Mouse (Mus musculus) ES-E14 (cell line): ENCODE results near the gene Gm10638. TPM values are rescaled to one million over a fixed set of nuclear protein-coding genes. Genes with fewer than 3 reads are reported as not detected.

Experiments
- DNase-seq: peaks from one replicate; pipeline ENCODE4 v3.0.0-alpha.2; 2013; ENCODE audit warnings: low read depth, low spot score
- H3K27ac ChIP-seq: 2 replicates; pipeline ENCODE4 v1.5.1; 2012; ENCODE audit warnings: low read depth, mild to moderate bottlenecking, low read length, moderate library complexity, mixed read lengths; ENCODE audit not compliant: poor library complexity, insufficient read depth, severe bottlenecking
- H3K36me3 ChIP-seq: 2 replicates; pipeline ENCODE4 v1.6.1; 2012; ENCODE audit warnings: mild to moderate bottlenecking, low read length, moderate library complexity, mixed read lengths; ENCODE audit not compliant: control insufficient read depth, poor library complexity, insufficient read depth, severe bottlenecking
- H3K4me1 ChIP-seq, 2 experiments: fragments of 150-350 bp in 1 of 2; sonication (generic) in 1 of 2; 2 replicates each; pipeline ENCODE4 v1.6.1; 2012; ENCODE audit warnings: low read length in 2 of 2, mild to moderate bottlenecking in 1 of 2, mixed read lengths in 1 of 2; ENCODE audit not compliant: control insufficient read depth in 2 of 2, insufficient read depth in 2 of 2, poor library complexity in 1 of 2
- H3K4me3 ChIP-seq, 2 experiments: fragments of 150-350 bp in 1 of 2; sonication (generic) in 1 of 2; 2 replicates each; pipeline ENCODE4 v1.5.1; 2012; ENCODE audit warnings: low read length in 2 of 2, low read depth in 1 of 2, mild to moderate bottlenecking in 1 of 2, mixed read lengths in 1 of 2; ENCODE audit not compliant: insufficient read depth in 1 of 2, poor library complexity in 1 of 2, severe bottlenecking in 1 of 2
- H3K9ac ChIP-seq: 2 replicates; pipeline ENCODE4 v1.6.1; 2012; ENCODE audit warnings: low read depth, mild to moderate bottlenecking, low read length, mixed read lengths; ENCODE audit not compliant: poor library complexity, insufficient read depth, severe bottlenecking
- H3K9me3 ChIP-seq: fragments of 150-350 bp; sonication (generic); 2 replicates; pipeline ENCODE4 v1.6.1; 2012; ENCODE audit warnings: low read depth, mild to moderate bottlenecking, low read length; ENCODE audit not compliant: control insufficient read depth, insufficient read depth
- CHD2 ChIP-seq: IDR thresholded peaks from 2 replicates; pipeline ENCODE4 v1.6.1; 2014; ENCODE audit warnings: mild to moderate bottlenecking, low read depth, low read length, inconsistent platforms
- HCFC1 ChIP-seq: IDR thresholded peaks from 2 replicates; pipeline ENCODE4 v1.6.1; 2012; ENCODE audit warnings: low read length, inconsistent platforms, borderline replicate concordance; ENCODE audit not compliant: insufficient read depth
- MAFK ChIP-seq: IDR thresholded peaks from 2 replicates; pipeline ENCODE4 v1.6.1; 2014; ENCODE audit warnings: mild to moderate bottlenecking, low read depth, low read length, inconsistent platforms; ENCODE audit not compliant: insufficient read depth
- ZC3H11A ChIP-seq: IDR thresholded peaks from 2 replicates; pipeline ENCODE4 v1.6.1; 2012; ENCODE audit warnings: low read depth, mild to moderate bottlenecking, inconsistent platforms, low read length, borderline replicate concordance
- ZNF384 ChIP-seq: IDR thresholded peaks from 2 replicates; pipeline ENCODE4 v1.6.1; 2012; ENCODE audit warnings: low read depth, low read length, inconsistent platforms
- in situ Hi-C, 2 experiments: fragments of 600-800 bp; cut with MboI; formaldehyde crosslinking; loops; one replicate each; pipeline ENCODE4 v1.15.1; 2025; ENCODE audit warnings: low sequenced_read_pairs in 2 of 2, inconsistent platforms in 1 of 2; ENCODE audit not compliant: unreplicated experiment in 2 of 2
- total RNA-seq: library from RNA; depleted of rRNA; stranded (reverse); fragments of 300-350 nt; gene quantifications from 2 replicates; pipeline ENCODE4 v1.2.3, GENCODE M21; 2012

Gm10638 gene
- total RNA-seq, 1 experiment = 0.54 TPM

DNA sequence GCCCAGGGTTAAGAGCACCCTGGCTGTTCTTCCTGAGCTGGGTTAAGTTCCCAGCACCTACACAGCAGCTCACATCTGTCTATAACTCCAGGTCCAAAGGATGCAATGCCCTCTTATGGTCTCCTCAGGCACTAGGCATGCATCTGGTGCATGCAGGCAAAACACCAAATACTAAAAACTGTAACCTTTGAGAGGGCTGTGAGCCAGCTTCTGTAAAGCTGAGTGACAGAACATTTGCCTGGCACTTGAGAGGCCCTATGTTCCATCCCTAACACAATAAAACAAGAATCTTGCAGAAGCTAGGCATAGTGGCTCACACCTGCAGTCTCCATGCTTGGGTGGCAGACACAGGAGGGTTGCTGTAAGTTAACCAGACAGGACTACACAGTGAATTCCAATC is 3.9 kb upstream of the Gm10638 start:
- Histone ChIP-seq H3K9me3 (no peaks in the 10 kb centered on the region), H3K27ac (no peak overlapping the region), H3K4me3 (no peak overlapping the region), H3K36me3 (no peaks in the 10 kb centered on the region), H3K4me1 (peaks cover 0 to 3% of the 10 kb centered on the region in 2 experiments; a peak in 2 of 4 replicates), H3K9ac (no peak overlapping the region)
- in situ Hi-C loops = no loop called here
- no peak for DNase-seq
- TF ChIP-seq HCFC1 = no peak
- no peak for TF ChIP-seq CHD2
- TF ChIP-seq MAFK = no peak
- no peak for TF ChIP-seq ZC3H11A
- no peak for TF ChIP-seq ZNF384

DNA sequence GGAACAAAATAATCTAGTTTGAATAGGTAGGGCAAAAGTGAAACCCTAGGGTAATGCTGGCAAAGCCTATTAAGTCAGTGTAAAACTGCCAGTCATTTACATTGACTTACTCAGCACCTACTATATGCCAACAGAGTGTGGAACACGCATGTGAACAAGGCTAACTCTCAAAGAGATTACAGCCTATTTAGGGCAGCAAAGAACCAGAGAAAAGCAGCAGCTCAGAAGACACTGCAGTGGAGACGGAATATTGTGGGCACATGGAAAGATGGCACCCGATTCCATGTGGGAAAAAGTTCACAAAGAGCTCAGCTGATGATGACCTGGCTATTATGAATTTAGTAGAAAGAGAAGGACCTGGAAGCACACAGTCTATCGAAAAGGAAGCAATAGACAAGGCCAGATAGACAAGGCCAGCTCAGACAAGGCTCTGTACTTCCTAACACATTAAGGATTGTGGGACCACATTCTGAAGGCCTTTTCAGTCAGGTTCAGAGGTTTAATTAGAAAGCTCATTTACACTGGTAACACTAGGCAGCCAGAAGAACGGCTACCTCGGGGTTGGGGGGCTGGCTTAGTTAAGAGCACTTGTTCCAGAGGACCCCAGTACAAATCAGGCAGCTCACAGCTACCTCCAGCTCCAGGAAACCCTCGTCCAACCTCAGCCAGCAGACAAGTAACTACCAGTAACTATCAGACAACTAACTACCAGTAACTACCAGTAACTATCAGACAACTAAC is 2.7 kb upstream of the Gm10638 start:
- in situ Hi-C loops = no loop called here
- Histone ChIP-seq H3K4me1 (peaks cover 0 to 3% of the 10 kb centered on the region in 2 experiments; a peak in 2 of 4 replicates), H3K36me3 (no peaks in the 10 kb centered on the region), H3K27ac (no peak overlapping the region), H3K4me3 (no peak overlapping the region), H3K9me3 (no peaks in the 10 kb centered on the region), H3K9ac (no peak overlapping the region)
- no peak for DNase-seq
- no peak for TF ChIP-seq CHD2
- no peak for TF ChIP-seq ZNF384
- TF ChIP-seq MAFK = no peak
- TF ChIP-seq HCFC1 = no peak
- TF ChIP-seq ZC3H11A = no peak

DNA sequence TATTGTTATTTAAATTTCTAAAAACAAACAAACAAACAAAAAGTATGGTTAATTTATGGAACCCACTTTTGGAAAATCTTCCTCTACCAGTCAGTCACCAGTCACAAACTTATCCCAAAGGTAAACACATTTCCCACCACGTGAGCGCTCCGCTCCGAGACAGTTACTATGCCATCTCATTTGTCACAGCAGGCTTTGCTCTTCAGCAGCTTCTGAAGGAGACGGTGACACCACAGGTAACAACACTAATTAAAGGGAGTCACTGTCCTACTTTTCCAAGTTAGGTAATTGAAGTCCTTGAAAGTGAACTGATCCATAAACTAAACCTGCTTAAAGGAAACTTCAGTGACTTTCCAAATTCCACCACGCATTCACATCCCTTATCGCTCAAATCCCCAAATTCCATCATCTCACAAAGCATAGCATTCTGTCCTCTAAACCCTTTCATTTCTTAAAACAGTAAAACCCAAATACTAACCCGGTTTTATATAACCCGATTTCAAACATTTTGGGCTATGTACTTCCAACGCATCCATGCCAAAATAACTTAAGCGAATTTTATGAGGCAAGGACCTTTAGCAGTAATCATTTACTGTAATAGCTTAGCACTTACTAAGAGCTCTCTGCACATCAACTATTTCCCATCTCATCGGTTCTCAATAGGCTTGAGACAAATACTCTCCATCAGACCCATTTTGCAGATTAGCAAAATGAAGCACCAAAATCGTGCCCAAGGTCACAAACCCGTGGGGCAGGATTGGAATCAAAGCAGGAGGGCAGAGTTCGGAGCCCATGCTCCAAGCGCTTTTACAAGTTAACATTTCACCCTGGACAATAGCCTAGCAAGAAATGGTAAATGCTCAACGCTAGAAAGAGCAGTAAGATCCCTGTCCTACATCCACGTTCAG is 932 bp upstream of the Gm10638 start:
- Histone ChIP-seq H3K4me3 (peak overlapping the region; percentile 98 to 100), H3K9ac (peak overlapping the region; percentile 99), H3K9me3 (no peaks in the 10 kb centered on the region), H3K36me3 (no peaks in the 10 kb centered on the region), H3K27ac (0 out of 2 replicates have a peak overlapping the region, but pooled peaks have one; percentile 77), H3K4me1 (peaks cover 0 to 3% of the 10 kb centered on the region in 2 experiments; a peak in 2 of 4 replicates)
- in situ Hi-C loops = no loop called here
- no peak for DNase-seq
- no peak for TF ChIP-seq ZNF384
- no peak for TF ChIP-seq CHD2
- no peak for TF ChIP-seq MAFK
- TF ChIP-seq ZC3H11A = no peak
- no peak for TF ChIP-seq HCFC1

DNA sequence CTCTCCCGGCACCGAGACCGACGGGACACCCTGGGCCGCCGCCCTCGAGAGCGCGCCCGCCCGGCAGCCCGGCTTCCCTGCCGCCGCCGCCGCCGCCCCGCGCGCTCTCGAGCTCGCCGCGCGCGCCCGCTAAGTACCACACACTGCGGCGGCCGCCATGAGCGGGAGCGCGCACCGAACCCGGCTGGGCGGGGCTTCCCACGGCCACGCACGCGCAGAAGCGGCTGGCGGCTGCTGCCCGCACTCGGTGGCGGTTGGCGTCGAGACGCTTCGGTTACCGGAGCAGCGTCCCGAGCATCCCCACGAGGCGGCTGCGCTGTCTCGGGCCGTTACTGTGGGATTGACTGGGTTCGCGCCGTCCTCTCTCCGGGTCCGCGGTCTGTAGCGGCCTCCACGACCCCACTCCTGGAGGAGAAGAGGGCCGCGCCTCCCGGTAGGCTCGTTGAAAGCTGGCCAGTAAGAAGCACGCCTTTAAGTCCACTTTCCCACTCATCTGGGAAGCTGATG is 489 bp downstream of the Gm10638 start:
- Histone ChIP-seq H3K9me3 (no peaks in the 10 kb centered on the region), H3K27ac (peak overlapping the region; percentile 77), H3K4me3 (peak overlapping the region; percentile 98 to 100), H3K36me3 (no peaks in the 10 kb centered on the region), H3K9ac (peak overlapping the region; percentile 99), H3K4me1 (peaks cover 0 to 3% of the 10 kb centered on the region in 2 experiments; a peak in 2 of 4 replicates)
- DNase-seq = no peak
- TF ChIP-seq ZNF384 = no peak
- no peak for TF ChIP-seq MAFK
- TF ChIP-seq CHD2 = no peak
- no peak for TF ChIP-seq HCFC1
- no peak for TF ChIP-seq ZC3H11A
- in situ Hi-C loops = no loop called here
